Mouse (Mus musculus) forebrain, embryonic 16.5 days (tissue): Measurements from ENCODE around the gene Grin2c. TPM values are rescaled to one million over a fixed set of nuclear protein-coding genes. Genes with fewer than 3 reads are reported as not detected.

Source experiments
- ATAC-seq: fragments of 200-750 bp; cut with Nextera tagmentation; 2 replicates; pipeline ENCODE4 v1.8.0; 2017; ENCODE audit warnings: mild to moderate bottlenecking, moderate library complexity
- H3K27ac ChIP-seq: fragments of 300-500 bp; sonication (generic); 2 replicates; pipeline ENCODE4 v1.5.1; 2014; ENCODE audit warnings: low read length, control low read depth
- H3K27me3 ChIP-seq: fragments of 300-500 bp; sonication (generic); replicated peaks from 2 replicates; pipeline ENCODE4 v1.6.1; 2014; ENCODE audit warnings: low read length; ENCODE audit not compliant: control insufficient read depth, insufficient read depth
- H3K36me3 ChIP-seq: fragments of 300-500 bp; sonication (generic); 2 replicates; pipeline ENCODE4 v1.6.1; 2014; ENCODE audit not compliant: control insufficient read depth, insufficient read depth
- H3K4me1 ChIP-seq: fragments of 300-500 bp; sonication (generic); replicated peaks from 2 replicates; pipeline ENCODE4 v1.6.1; 2014; ENCODE audit warnings: low read length; ENCODE audit not compliant: control insufficient read depth, insufficient read depth
- H3K4me2 ChIP-seq: fragments of 300-500 bp; sonication (generic); 2 replicates; pipeline ENCODE4 v1.6.1; 2014; ENCODE audit warnings: mild to moderate bottlenecking, low read length, control low read depth
- H3K4me3 ChIP-seq: fragments of 300-500 bp; sonication (generic); replicated peaks from 2 replicates; pipeline ENCODE4 v1.5.1; 2014; ENCODE audit warnings: mild to moderate bottlenecking, low read length, control low read depth
- H3K9ac ChIP-seq: fragments of 300-500 bp; sonication (generic); replicated peaks from 2 replicates; pipeline ENCODE4 v1.6.1; 2014; ENCODE audit warnings: low read depth, low read length, control low read depth
- H3K9me3 ChIP-seq: fragments of 300-500 bp; sonication (generic); 2 replicates; pipeline ENCODE4 v1.6.1; 2016; ENCODE audit warnings: low read length; ENCODE audit not compliant: control insufficient read depth
- WGBS: fragments of 180-500 bp; shearing (Covaris S2); extraction: QIAGEN DNeasy Blood & Tissue Kit; methylation state at CpG from one replicate; pipeline ENCODE4 v1.1.7; 2014; 5-methylcytosine and 5-hydroxymethylcytosine counted together
- polyA plus RNA-seq: library from polyadenylated mRNA; unstranded; fragments of >200 nt; fragmentation: Nextera tagmentation; extraction: Ambion mirVana; gene quantifications from 2 replicates; pipeline ENCODE4 v1.2.1, GENCODE M21; 2015

The Grin2c gene
- 0.29 and 0.37 TPM in 2 replicates for polyA plus RNA-seq

- peaks cover 21% of the 10 kb centered on the region for H3K4me1 ChIP-seq
- WGBS = 7% methylated on average over 38 of the region's 50 CpGs
- H3K4me3 ChIP-seq = peak within 1 kb of the TSS; percentile 30
- ATAC-seq = no peak
- no peaks in the 10 kb centered on the region for H3K9me3 ChIP-seq
- H3K27me3 ChIP-seq = peaks cover 49% of the 10 kb centered on the region
- H3K27ac ChIP-seq = no peak within 1 kb of the TSS
- H3K36me3 ChIP-seq = peaks cover 5% of the 10 kb centered on the region
- H3K4me2 ChIP-seq = peak within 1 kb of the TSS; percentile 49
- H3K9ac ChIP-seq = peak within 1 kb of the TSS; percentile 24; the same call in 1 of the 2 replicates
Measured at GRCm38 (mm10) chr11:115267061-115267883, at the start of gene Grin2c. TSS of gene Grin2c (minus strand) at chr11:115267243.

GRCm38 (mm10) chr11:115314249-115314648, 47.2 kb upstream of the Grin2c start:
- H3K27me3 ChIP-seq = peaks cover 53% of the 10 kb centered on the region
- no peak for ATAC-seq

GRCm38 (mm10) chr11:115308781-115309180, 41.7 kb upstream of the Grin2c start:
- ATAC-seq = no peak
- no peaks in the 10 kb centered on the region for H3K9me3 ChIP-seq

More at GRCm38 (mm10) chr11:115314249-115314648, 47.2 kb upstream of the Grin2c start:
- no peak overlapping the region for H3K9ac ChIP-seq
- 35% methylated on average over 2 of the region's 2 CpGs for WGBS
- no peak overlapping the region for H3K27ac ChIP-seq
- H3K4me2 ChIP-seq = no peak overlapping the region
- H3K9me3 ChIP-seq = no peaks in the 10 kb centered on the region
- peaks cover 5% of the 10 kb centered on the region; the same call in 1 of the 2 replicates for H3K4me1 ChIP-seq
- H3K4me3 ChIP-seq = no peak overlapping the region
- H3K36me3 ChIP-seq = no peaks in the 10 kb centered on the region

GRCm38 (mm10) chr11:115306863-115307262, 39.8 kb upstream of the Grin2c start, which contains the start of gene Otop2:
TSS of gene Otop2 (plus strand) at chr11:115307163.
- WGBS = 8% methylated on average over 8 of the region's 8 CpGs

More at GRCm38 (mm10) chr11:115308781-115309180, 41.7 kb upstream of the Grin2c start:
- Histone ChIP-seq H3K36me3 (no peaks in the 10 kb centered on the region), H3K27ac (no peak overlapping the region), H3K4me1 (no peaks in the 10 kb centered on the region), H3K4me3 (no peak overlapping the region), H3K9ac (no peak overlapping the region), H3K4me2 (no peak overlapping the region), H3K27me3 (0 out of 2 replicates have a peak, but pooled peaks cover 5% of the 10 kb centered on the region)
- 55% methylated on average over 1 of the region's 1 CpGs for WGBS

GRCm38 (mm10) chr11:115303167-115303566, 36.1 kb upstream of the Grin2c start:
- no peaks in the 10 kb centered on the region for H3K4me1 ChIP-seq
- no peaks in the 10 kb centered on the region for H3K9me3 ChIP-seq
- ATAC-seq = no peak
- H3K27me3 ChIP-seq = no peaks in the 10 kb centered on the region
- H3K4me2 ChIP-seq = no peak overlapping the region
- no peaks in the 10 kb centered on the region for H3K36me3 ChIP-seq
- no peak overlapping the region for H3K4me3 ChIP-seq
- 83% methylated on average over 8 of the region's 8 CpGs for WGBS
- no peak overlapping the region for H3K27ac ChIP-seq
- H3K9ac ChIP-seq = no peak overlapping the region

More at GRCm38 (mm10) chr11:115306863-115307262, 39.8 kb upstream of the Grin2c start, which contains the start of gene Otop2:
- no peaks in the 10 kb centered on the region for H3K4me1 ChIP-seq
- no peak within 1 kb of the TSS for H3K4me3 ChIP-seq
- H3K4me2 ChIP-seq = no peak within 1 kb of the TSS
- H3K9me3 ChIP-seq = no peaks in the 10 kb centered on the region
- no peaks in the 10 kb centered on the region for H3K36me3 ChIP-seq
- H3K27ac ChIP-seq = no peak within 1 kb of the TSS
- H3K27me3 ChIP-seq = no peaks in the 10 kb centered on the region
- H3K9ac ChIP-seq = no peak within 1 kb of the TSS
- ATAC-seq = no peak

- H3K4me1 ChIP-seq = peaks cover 8% of the 10 kb centered on the region; the same call in 1 of the 2 replicates
- no peak overlapping the region for H3K4me3 ChIP-seq
- ATAC-seq = no peak
- no peak overlapping the region for H3K9ac ChIP-seq
- no peak overlapping the region for H3K27ac ChIP-seq
- 92% methylated on average over 2 of the region's 2 CpGs for WGBS
- no peaks in the 10 kb centered on the region for H3K27me3 ChIP-seq
- H3K9me3 ChIP-seq = no peaks in the 10 kb centered on the region
- H3K4me2 ChIP-seq = no peak overlapping the region
- H3K36me3 ChIP-seq = no peaks in the 10 kb centered on the region
Measured at GRCm38 (mm10) chr11:115301351-115301750, 34.3 kb upstream of the Grin2c start.

GRCm38 (mm10) chr11:115300745-115301144, 33.7 kb upstream of the Grin2c start:
- Histone ChIP-seq H3K27ac (no peak overlapping the region), H3K9ac (no peak overlapping the region), H3K36me3 (no peaks in the 10 kb centered on the region), H3K4me1 (peaks cover 8% of the 10 kb centered on the region; the same call in 1 of the 2 replicates), H3K9me3 (no peaks in the 10 kb centered on the region), H3K4me3 (no peak overlapping the region), H3K4me2 (no peak overlapping the region), H3K27me3 (no peaks in the 10 kb centered on the region)
- ATAC-seq = no peak
- 90% methylated on average over 4 of the region's 4 CpGs for WGBS

GRCm38 (mm10) chr11:115298160-115298559, 31.1 kb upstream of the Grin2c start:
- WGBS = 69% methylated on average over 8 of the region's 8 CpGs

GRCm38 (mm10) chr11:115297214-115297826, 30.3 kb upstream of the Grin2c start, which contains the start of gene Fads6:
TSS of gene Fads6 (minus strand) at chr11:115297663.
- no peaks in the 10 kb centered on the region for H3K36me3 ChIP-seq
- H3K4me2 ChIP-seq = peak within 1 kb of the TSS; percentile 90
- WGBS = under 1% methylated on average over 41 of the region's 44 CpGs
- no peaks in the 10 kb centered on the region for H3K27me3 ChIP-seq
- H3K4me3 ChIP-seq = peak within 1 kb of the TSS; percentile 56
- peak; percentile 83 for ATAC-seq
- no peak within 1 kb of the TSS for H3K27ac ChIP-seq
- H3K9ac ChIP-seq = peak within 1 kb of the TSS; percentile 71
- peaks cover 8% of the 10 kb centered on the region; the same call in 1 of the 2 replicates for H3K4me1 ChIP-seq
- H3K9me3 ChIP-seq = no peaks in the 10 kb centered on the region

More at GRCm38 (mm10) chr11:115298160-115298559, 31.1 kb upstream of the Grin2c start:
- no peaks in the 10 kb centered on the region for H3K9me3 ChIP-seq
- no peaks in the 10 kb centered on the region for H3K27me3 ChIP-seq
- no peak overlapping the region for H3K9ac ChIP-seq
- no peak overlapping the region for H3K4me3 ChIP-seq
- no peaks in the 10 kb centered on the region for H3K36me3 ChIP-seq
- H3K27ac ChIP-seq = no peak overlapping the region
- no peak for ATAC-seq
- H3K4me1 ChIP-seq = peaks cover 8% of the 10 kb centered on the region; the same call in 1 of the 2 replicates
- H3K4me2 ChIP-seq = no peak overlapping the region
